Mouse (Mus musculus): ENCODE data around the gene Cd320. TPM values are rescaled to one million over a fixed set of nuclear protein-coding genes. Genes with fewer than 3 reads are reported as not detected.
A peak's percentile ranks its signal among the peaks of the same experiment; 100 is the strongest.

Cd320 gene
- polyA plus RNA-seq (2016; fragmentation: Nextera tagmentation; extraction: Ambion mirVana): 87.7 and 91.8 TPM in 2 replicates

DNA sequence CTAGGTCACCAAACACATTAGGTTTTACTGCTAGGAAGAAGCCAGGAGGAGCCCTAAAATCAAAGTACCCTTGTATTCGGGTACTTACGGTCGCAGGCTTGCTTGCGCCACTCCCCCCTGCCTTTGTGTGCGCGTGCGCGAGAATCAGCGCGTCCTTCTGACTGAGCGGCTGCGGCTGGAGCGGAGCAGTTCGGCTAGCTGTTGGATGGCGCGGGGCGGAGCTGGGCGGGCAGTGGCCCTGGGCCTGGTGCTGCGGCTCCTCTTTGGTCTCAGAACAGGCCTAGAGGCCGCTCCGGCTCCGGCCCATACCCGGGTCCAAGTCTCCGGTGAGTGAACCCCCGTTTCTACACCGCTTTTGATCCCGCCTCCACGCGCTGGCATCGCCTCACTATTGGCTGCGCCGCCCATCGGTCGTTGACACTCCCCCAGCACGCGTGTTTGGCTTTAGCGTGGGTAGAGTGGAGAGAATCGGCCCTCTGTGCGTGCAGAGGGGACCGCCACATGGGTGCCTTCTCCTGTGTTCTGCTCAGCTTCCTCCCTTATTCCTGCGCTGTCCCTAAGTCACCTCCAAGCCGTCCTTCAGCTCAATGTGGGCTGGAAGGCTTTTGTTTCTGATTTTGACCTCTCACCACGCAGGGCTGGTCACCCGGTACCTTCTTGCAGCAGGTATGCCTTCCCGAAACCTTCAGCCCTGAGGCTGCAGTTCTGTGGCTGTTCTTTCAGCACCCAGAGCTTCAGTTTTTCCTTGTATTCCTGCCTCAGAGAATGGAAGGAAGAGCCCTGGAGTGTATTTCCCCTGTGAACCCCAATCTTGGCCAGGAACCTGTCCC, at the start of gene Cd320:
Cd320 (plus strand) TSS at position 126 of the 830 bp plus-strand sequence.
- WGBS: under 1% methylated on average over 45 of the region's 45 CpGs

DNA sequence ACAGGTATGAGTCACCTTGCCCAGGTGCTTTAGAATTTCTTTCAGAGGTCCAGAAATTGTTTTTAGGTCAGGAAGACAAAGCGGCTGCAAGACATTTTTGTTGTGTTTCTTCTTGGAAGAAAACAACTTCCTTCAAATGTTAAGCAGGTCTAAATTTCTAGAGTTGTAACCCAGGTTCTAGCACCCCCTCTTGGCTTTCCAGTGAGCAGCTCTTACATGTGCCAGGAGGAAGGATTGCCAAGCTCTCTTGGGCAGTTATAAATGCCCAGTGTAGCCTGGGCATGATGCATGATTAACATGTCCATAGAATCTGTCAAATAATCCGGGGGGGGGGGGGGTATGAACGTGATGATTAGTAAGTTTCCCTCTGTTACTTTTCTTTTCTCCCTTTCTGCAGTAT, 44.6 kb upstream of the Cd320 start:
- Histone ChIP-seq H3K4me1 (replicated peaks) (no peaks in the 10 kb centered on the region), H3K4me3 (no peak overlapping the region), H3K36me3 (no peaks in the 10 kb centered on the region), H3K27me3 (ENCODE audit: insufficient read depth, poor library complexity, severe bottlenecking) (no peaks in the 10 kb centered on the region), H3K9me3 (no peaks in the 10 kb centered on the region), H3K27ac (no peak overlapping the region)
- WGBS: 57% methylated on average over 3 of the region's 3 CpGs
- DNase-seq (ENCODE audit: low spot score): no peak

More for the DNA sequence above, at the start of gene Cd320:
- H3K4me1 ChIP-seq (replicated peaks): peaks cover 15% of the 10 kb centered on the region
- H3K27ac ChIP-seq: peak within 1 kb of the TSS; percentile 90
- H3K27me3 ChIP-seq (ENCODE audit: insufficient read depth, poor library complexity, severe bottlenecking): no peaks in the 10 kb centered on the region
- H3K9me3 ChIP-seq: no peaks in the 10 kb centered on the region
- H3K4me3 ChIP-seq: peak within 1 kb of the TSS; percentile 69
- peaks cover 40% of the 10 kb centered on the region for H3K36me3 ChIP-seq
- DNase-seq (ENCODE audit: low spot score): peak; percentile 92

DNA sequence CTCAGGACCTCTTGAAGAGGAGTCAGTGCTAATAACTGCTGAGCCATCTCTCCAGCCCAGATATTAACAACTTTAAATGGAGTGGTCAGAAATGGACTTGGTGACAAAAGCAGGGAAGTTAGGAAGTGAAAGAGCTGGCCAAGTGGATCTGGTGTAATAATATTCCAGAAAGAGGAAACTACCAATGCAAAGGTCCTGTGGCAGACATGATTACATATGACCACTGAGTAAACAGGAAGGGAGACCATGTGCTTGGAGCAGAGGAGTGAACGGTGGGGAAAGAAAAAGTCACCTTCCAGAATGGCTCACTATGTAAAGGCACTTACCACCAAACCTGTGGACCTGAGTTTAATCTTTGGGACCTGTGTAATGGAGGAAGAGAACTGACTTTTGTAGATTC, 43.6 kb upstream of the Cd320 start:
- H3K36me3 ChIP-seq: no peaks in the 10 kb centered on the region
- WGBS: 63% methylated on average over 1 of the region's 1 CpGs
- no peak overlapping the region for H3K27ac ChIP-seq
- no peaks in the 10 kb centered on the region for H3K4me1 ChIP-seq (replicated peaks)
- no peaks in the 10 kb centered on the region for H3K9me3 ChIP-seq
- DNase-seq (ENCODE audit: low spot score): no peak
- H3K4me3 ChIP-seq: no peak overlapping the region
- H3K27me3 ChIP-seq (ENCODE audit: insufficient read depth, poor library complexity, severe bottlenecking): no peaks in the 10 kb centered on the region

DNA sequence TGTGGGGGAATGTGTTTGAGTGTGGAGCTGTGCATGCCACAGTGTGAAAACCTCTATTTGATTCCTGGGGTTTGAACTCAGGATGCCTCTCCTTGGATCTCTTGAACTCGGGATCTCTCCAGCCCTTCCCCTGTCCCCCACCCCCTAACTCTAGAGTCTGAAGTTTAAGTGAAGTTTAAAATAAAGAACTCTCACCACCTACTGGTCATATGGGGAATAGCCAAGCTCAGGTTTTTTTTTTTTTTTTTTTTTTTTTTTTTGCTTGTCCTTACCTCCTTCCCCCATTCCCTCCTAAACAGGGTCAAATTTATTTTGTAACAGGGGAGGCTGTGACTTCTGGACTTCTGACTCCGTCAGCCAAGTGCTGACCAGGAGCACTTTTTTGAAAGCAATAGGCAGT, 40.7 kb upstream of the Cd320 start:
- 3% methylated on average over 2 of the region's 2 CpGs for WGBS
- no peak for DNase-seq (ENCODE audit: low spot score)

DNA sequence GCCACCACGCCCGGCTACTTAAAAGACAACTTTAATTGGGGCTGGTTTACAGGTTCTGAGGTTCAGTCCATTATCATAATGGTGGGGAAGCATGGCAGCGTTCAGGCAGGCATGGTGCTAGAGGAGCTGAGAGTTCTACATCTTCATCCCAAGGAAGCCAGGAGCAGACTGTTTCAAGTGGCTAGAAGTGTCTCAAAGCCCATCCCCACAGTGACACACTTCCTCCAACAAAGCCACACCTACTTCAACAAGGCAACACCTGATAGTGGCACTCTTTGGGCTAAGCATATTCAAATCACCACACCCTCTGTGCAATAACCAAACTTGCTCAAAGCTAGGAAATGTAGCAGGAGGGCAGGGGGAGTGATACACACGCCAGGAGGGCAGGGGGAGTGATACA, 38.7 kb upstream of the Cd320 start:
- 67% methylated on average over 4 of the region's 4 CpGs for WGBS
- no peak for DNase-seq (ENCODE audit: low spot score)

More for the DNA sequence above, 40.7 kb upstream of the Cd320 start:
- no peaks in the 10 kb centered on the region for H3K4me1 ChIP-seq (replicated peaks)
- H3K4me3 ChIP-seq: no peak overlapping the region
- H3K27ac ChIP-seq: no peak overlapping the region
- no peaks in the 10 kb centered on the region for H3K27me3 ChIP-seq (ENCODE audit: insufficient read depth, poor library complexity, severe bottlenecking)
- no peaks in the 10 kb centered on the region for H3K36me3 ChIP-seq
- H3K9me3 ChIP-seq: no peaks in the 10 kb centered on the region

DNA sequence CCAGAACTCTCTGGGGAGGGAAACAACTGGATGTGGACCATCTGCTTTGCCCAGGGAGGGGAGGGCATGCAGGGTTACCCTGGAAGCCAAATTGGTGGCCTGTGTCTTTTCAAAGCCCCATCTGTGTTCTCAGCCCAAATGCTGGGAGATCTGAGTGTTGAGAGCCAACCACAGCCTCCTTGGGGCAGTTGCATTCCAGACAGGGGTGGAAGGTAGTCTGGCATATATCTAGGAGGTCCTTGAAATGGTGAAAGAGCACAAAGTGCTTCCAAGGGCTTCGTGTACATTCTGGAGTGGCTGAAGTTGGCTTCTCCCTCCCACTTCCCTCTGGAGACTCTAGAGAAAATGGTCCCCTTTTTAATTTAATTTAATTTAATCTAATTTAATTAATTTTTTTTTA, 38.1 kb upstream of the Cd320 start:
- DNase-seq (ENCODE audit: low spot score): no peak
- WGBS: 62% methylated on average over 1 of the region's 1 CpGs
- no peaks in the 10 kb centered on the region for H3K36me3 ChIP-seq
- H3K4me3 ChIP-seq: no peak overlapping the region
- H3K4me1 ChIP-seq (replicated peaks): peaks cover 4% of the 10 kb centered on the region; the same call in 1 of the 2 replicates
- H3K27ac ChIP-seq: no peak overlapping the region
- no peaks in the 10 kb centered on the region for H3K9me3 ChIP-seq
- H3K27me3 ChIP-seq (ENCODE audit: insufficient read depth, poor library complexity, severe bottlenecking): no peaks in the 10 kb centered on the region

More for the DNA sequence above, 38.7 kb upstream of the Cd320 start:
- H3K9me3 ChIP-seq: no peaks in the 10 kb centered on the region
- no peak overlapping the region for H3K27ac ChIP-seq
- peaks cover 4% of the 10 kb centered on the region; the same call in 1 of the 2 replicates for H3K4me1 ChIP-seq (replicated peaks)
- H3K36me3 ChIP-seq: no peaks in the 10 kb centered on the region
- H3K4me3 ChIP-seq: no peak overlapping the region
- H3K27me3 ChIP-seq (ENCODE audit: insufficient read depth, poor library complexity, severe bottlenecking): no peaks in the 10 kb centered on the region

DNA sequence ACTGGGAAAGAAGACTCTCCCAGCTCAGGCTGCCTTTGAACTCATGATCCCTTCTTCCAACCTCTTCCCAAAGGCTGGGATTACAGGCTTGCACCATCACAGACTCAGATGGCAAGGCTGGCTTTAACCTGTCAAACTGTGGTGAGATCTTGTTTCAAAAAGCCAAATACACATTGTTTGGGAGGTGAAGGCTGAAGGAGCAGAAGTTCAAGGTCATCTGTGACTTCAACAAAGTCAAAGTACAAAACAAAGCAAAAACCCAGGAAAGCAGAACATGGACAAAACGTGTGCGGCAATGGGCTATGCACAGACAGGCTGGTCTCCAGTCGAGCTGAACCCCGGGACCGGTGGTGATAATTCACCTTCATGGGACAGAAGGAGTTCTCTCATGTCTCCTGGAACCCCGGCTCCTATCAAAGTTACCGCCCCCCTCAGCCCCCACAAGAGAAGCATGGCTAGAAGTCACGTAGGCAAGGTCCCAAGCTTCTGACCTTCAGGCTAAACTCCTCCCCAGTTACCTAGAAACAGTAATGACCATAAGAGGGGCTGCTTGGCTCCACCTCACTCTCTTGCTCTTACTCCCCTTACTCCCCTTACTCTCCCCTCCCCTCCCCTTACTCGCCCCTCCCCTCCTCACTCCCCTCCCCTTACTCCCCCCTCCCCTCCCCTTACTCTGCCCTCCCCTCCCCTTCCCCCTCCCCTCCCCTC, 35.6 kb upstream of the Cd320 start:
- Histone ChIP-seq H3K9me3 (no peaks in the 10 kb centered on the region), H3K4me3 (no peak overlapping the region), H3K4me1 (replicated peaks) (peaks cover 17% of the 10 kb centered on the region), H3K27ac (no peak overlapping the region), H3K27me3 (ENCODE audit: insufficient read depth, poor library complexity, severe bottlenecking) (peaks cover 20% of the 10 kb centered on the region), H3K36me3 (no peaks in the 10 kb centered on the region)
- no peak for DNase-seq (ENCODE audit: low spot score)
- 62% methylated on average over 9 of the region's 9 CpGs for WGBS

DNA sequence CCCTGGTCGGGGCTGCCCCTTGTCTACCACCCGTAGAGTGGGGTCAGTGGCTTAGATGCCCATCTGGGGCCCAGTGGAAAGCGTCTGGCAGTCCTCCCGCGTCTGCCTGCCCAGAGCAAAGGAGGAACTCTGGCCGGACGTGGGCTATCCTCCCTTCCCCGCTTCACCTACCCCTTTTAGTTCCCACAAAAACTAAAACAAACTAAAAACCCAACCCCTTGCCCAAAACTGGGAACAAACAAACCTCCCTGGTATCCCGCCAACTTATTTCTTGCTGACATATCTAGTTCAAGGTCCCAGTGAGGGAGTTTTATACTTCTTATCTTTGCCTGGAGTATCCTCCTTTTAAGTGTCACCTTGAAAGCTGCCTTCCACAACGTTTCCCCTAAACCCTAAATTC, 34.7 kb upstream of the Cd320 start:
- H3K27ac ChIP-seq: no peak overlapping the region
- H3K9me3 ChIP-seq: no peaks in the 10 kb centered on the region
- no peak for DNase-seq (ENCODE audit: low spot score)
- H3K27me3 ChIP-seq (ENCODE audit: insufficient read depth, poor library complexity, severe bottlenecking): peaks cover 23% of the 10 kb centered on the region
- WGBS: 40% methylated on average over 10 of the region's 10 CpGs
- no peak overlapping the region for H3K4me3 ChIP-seq
- no peaks in the 10 kb centered on the region for H3K36me3 ChIP-seq
- H3K4me1 ChIP-seq (replicated peaks): peaks cover 20% of the 10 kb centered on the region

DNA sequence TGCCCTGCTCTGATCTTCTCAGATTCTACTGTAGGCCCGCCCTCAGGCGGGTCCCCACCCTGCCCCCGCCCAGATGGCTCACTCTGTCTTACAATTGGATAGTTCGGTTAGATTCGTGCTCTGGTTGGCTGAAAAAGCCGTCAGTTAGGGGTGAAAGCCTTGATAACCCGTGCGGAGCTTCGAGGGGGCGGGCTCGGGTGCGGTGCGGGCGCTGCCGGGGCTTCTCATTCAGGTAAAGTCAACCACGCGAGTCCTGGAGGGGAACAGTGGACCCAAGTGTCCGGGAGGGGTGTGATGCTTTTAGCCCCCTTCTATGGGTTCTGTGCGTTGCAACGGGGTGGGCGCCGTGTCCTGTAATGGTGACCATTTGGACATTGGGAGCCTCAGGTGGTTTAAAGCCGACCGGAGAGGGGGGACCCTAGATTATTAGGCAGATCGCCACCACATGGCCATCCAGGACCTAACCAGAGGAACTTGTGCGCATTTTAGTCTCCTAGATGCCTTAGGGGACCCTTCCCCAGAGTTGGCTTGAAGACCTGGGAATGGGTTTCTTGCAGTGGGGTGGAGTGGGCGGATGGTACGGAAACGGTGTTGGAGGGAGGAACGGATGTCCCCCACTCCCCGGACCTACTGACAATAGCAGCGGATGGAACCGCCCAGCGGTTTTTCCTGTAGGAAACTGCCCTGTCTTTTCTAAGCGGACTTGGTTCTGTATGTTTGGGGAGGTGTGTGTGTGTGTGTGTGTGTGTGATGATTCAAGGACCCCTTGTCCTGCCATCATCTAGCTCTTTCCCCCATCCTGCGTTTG, 32.4 kb upstream of the Cd320 start, which contains the start of gene Kank3:
Kank3 (plus strand) TSS at position 186 of the 808 bp plus-strand sequence.
- Histone ChIP-seq H3K36me3 (no peaks in the 10 kb centered on the region; the same call in 1 of the 2 replicates), H3K27ac (peak within 1 kb of the TSS; percentile 75), H3K4me3 (peak within 1 kb of the TSS; percentile 64), H3K27me3 (ENCODE audit: insufficient read depth, poor library complexity, severe bottlenecking) (peaks cover 23% of the 10 kb centered on the region), H3K9me3 (no peaks in the 10 kb centered on the region), H3K4me1 (replicated peaks) (peaks cover 20% of the 10 kb centered on the region)
- 1% methylated on average over 36 of the region's 36 CpGs for WGBS
- peak; percentile 92 for DNase-seq (ENCODE audit: low spot score)

DNA sequence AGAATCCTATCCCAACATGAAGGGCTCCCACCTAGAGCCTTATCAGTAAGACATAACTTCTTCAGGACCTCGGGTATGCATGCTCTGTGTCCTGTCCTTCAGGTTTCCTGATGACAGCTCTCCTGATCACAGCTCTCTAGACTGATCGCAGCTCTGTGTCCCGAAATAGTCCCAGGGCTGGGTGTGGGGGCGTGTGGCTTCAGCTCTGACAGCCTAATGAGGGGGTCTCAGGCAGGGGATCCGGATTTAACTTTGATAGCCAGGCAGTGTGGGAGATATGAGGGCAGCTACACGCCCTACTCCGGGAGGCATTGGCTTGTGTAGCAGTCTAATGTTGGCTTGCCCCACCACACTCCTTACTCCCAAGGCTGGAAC, 31.8 kb upstream of the Cd320 start:
- H3K9me3 ChIP-seq: no peaks in the 10 kb centered on the region
- no peak for DNase-seq (ENCODE audit: low spot score)
- WGBS: 29% methylated on average over 7 of the region's 7 CpGs
- H3K4me3 ChIP-seq: peak overlapping the region; percentile 64
- H3K4me1 ChIP-seq (replicated peaks): peaks cover 20% of the 10 kb centered on the region
- no peaks in the 10 kb centered on the region; the same call in 1 of the 2 replicates for H3K36me3 ChIP-seq
- 0 out of 2 replicates have a peak overlapping the region, but pooled peaks have one; percentile 31 for H3K27ac ChIP-seq
- H3K27me3 ChIP-seq (ENCODE audit: insufficient read depth, poor library complexity, severe bottlenecking): peaks cover 23% of the 10 kb centered on the region

DNA sequence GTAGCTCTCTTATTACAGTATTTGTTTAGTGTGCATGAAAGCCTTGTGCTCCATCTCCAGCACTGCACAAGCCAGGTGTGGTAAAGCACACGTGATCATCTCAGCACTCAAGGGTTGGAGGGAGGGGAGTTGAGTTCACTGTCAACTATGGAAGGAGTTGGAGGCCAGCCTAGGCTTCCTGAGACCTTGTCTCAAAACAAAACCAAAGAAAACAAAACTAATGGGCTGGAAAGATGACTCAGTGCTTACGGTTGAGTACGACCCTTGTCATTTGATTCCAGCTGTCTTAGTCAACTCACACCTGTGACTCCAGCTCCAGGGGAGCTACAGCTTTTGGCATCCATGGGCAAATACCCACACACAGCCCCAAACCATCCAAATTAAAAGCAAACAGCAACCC, 30.4 kb upstream of the Cd320 start:
- WGBS: 66% methylated on average over 3 of the region's 3 CpGs
- Histone ChIP-seq H3K4me1 (replicated peaks) (peaks cover 29% of the 10 kb centered on the region), H3K27me3 (ENCODE audit: insufficient read depth, poor library complexity, severe bottlenecking) (peaks cover 23% of the 10 kb centered on the region), H3K36me3 (no peaks in the 10 kb centered on the region; the same call in 1 of the 2 replicates), H3K9me3 (no peaks in the 10 kb centered on the region), H3K4me3 (no peak overlapping the region), H3K27ac (no peak overlapping the region)
- no peak for DNase-seq (ENCODE audit: low spot score)

DNA sequence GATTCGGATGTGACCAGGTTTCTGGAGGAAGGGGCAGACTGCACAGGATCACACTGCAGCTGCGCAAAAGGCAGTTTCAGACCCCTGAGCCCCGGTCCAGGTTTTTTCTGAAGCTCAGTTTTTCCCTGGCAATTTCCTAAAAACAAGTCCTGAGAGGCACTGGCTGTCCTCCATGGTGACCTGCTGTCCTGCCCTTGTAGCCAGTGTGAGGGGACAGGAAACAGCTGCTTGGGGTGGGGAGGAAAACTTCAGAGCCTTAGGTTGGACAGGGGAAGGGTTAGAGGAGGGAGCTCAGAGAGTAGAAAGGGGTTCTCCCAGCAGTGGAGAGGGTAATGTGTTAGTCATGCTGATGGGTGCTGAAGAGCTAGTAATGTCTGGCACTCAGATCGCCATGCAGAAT, 29.9 kb upstream of the Cd320 start:
- Histone ChIP-seq H3K27me3 (ENCODE audit: insufficient read depth, poor library complexity, severe bottlenecking) (peaks cover 23% of the 10 kb centered on the region), H3K9me3 (no peaks in the 10 kb centered on the region), H3K36me3 (peaks cover 3% of the 10 kb centered on the region; the same call in 1 of the 2 replicates), H3K4me3 (no peak overlapping the region), H3K27ac (no peak overlapping the region), H3K4me1 (replicated peaks) (peaks cover 33% of the 10 kb centered on the region)
- WGBS: 66% methylated on average over 4 of the region's 4 CpGs
- no peak for DNase-seq (ENCODE audit: low spot score)
